Mouse (Mus musculus): ENCODE measurements around the gene Eif3l.
A peak's percentile ranks its signal among the peaks of the same experiment; 100 is the strongest.

The Eif3l gene

GRCm38 (mm10) chr15:79050160-79050845 lies 24.7 kb upstream of the Eif3l start:
- DNase-seq (ENCODE audit: low read depth, low spot score): peak; percentile 58

GRCm38 (mm10) chr15:79050964-79051363 lies 24.0 kb upstream of the Eif3l start:
- no peak for DNase-seq (ENCODE audit: low read depth, low spot score)

GRCm38 (mm10) chr15:79051461-79052360 lies 23.3 kb upstream of the Eif3l start:
- DNase-seq (ENCODE audit: low read depth, low spot score): no peak

GRCm38 (mm10) chr15:79052366-79052765 lies 22.6 kb upstream of the Eif3l start:
- DNase-seq (ENCODE audit: low read depth, low spot score): no peak

GRCm38 (mm10) chr15:79056601-79057000 lies 18.4 kb upstream of the Eif3l start:
- DNase-seq (ENCODE audit: low read depth, low spot score): no peak

GRCm38 (mm10) chr15:79057850-79058249 lies 17.1 kb upstream of the Eif3l start:
- no peak for DNase-seq (ENCODE audit: low read depth, low spot score)

GRCm38 (mm10) chr15:79060887-79061565 lies 14.0 kb upstream of the Eif3l start:
- DNase-seq (ENCODE audit: low read depth, low spot score): no peak

- DNase-seq (ENCODE audit: low read depth, low spot score): peak; percentile 100
Measured at GRCm38 (mm10) chr15:79062376-79063159, 12.4 kb upstream of the Eif3l start, which contains the start of gene Ankrd54. Gene Ankrd54, minus strand, starts transcription at chr15:79062893.

- no peak for DNase-seq (ENCODE audit: low read depth, low spot score)
Measured at GRCm38 (mm10) chr15:79063160-79063740, 11.7 kb upstream of the Eif3l start.

- no peak for DNase-seq (ENCODE audit: low read depth, low spot score)
Measured at GRCm38 (mm10) chr15:79065086-79065770, 9.8 kb upstream of the Eif3l start.

- no peak for DNase-seq (ENCODE audit: low read depth, low spot score)
Measured at GRCm38 (mm10) chr15:79066276-79066675, 8.7 kb upstream of the Eif3l start.

GRCm38 (mm10) chr15:79067631-79068030 lies 7.3 kb upstream of the Eif3l start:
- DNase-seq (ENCODE audit: low read depth, low spot score): no peak

- no peak for DNase-seq (ENCODE audit: low read depth, low spot score)
Measured at GRCm38 (mm10) chr15:79068416-79068815, 6.6 kb upstream of the Eif3l start.

GRCm38 (mm10) chr15:79071117-79072039 lies 3.6 kb upstream of the Eif3l start:
- DNase-seq (ENCODE audit: low read depth, low spot score): peak; percentile 57

GRCm38 (mm10) chr15:79073752-79074151 lies 1.2 kb upstream of the Eif3l start:
- no peak for DNase-seq (ENCODE audit: low read depth, low spot score)

- no peak for DNase-seq (ENCODE audit: low read depth, low spot score)
Measured at GRCm38 (mm10) chr15:79074446-79074845, 533 bp upstream of the Eif3l start.

GRCm38 (mm10) chr15:79075658-79076365 lies 833 bp downstream of the Eif3l start:
- DNase-seq (ENCODE audit: low read depth, low spot score): no peak

- DNase-seq (ENCODE audit: low read depth, low spot score): no peak
Measured at GRCm38 (mm10) chr15:79079567-79079966, 4.6 kb downstream of the Eif3l start.

GRCm38 (mm10) chr15:79092284-79092683 lies 17.3 kb downstream of the Eif3l start:
- DNase-seq (ENCODE audit: low read depth, low spot score): peak; percentile 51

Data from brain, adult 2 months (tissue).